Mouse (Mus musculus): ENCODE measurements around the gene Stab2. TPM values are rescaled to one million over a fixed set of nuclear protein-coding genes. Genes with fewer than 3 reads are reported as not detected.
A peak's percentile ranks its signal among the peaks of the same experiment; 100 is the strongest.

Stab2 gene
- polyA plus RNA-seq, 1 experiment from 2014 or later = 0.59 TPM

DNA sequence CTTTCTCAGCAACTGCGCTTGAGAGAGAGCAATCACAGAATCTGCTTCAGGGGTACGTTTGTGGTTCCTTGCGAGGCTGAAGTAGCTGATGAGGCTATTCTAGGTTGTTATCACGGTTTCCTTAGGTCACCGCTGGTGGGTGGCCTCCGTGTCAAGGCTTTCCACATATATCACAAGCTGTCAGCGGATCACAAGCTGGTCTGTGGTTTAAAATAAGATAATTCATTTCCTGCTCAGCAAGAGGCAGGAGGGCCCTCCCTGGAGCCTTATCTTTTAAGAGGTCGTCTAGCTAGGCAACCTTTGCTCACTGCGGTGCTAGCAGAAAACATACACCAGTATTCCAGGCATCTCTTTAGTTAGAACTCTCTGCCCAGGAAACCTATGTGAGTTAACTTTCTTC is 17.2 kb downstream of the Stab2 start:
- no peak for DNase-seq (ENCODE audit: low spot score)

- no peak for DNase-seq (ENCODE audit: low spot score)
These were observed 18.0 kb downstream of the Stab2 start for GRCm38 (mm10) chr10:86989838-86990237.

- no peak for DNase-seq (ENCODE audit: low spot score)
These were observed 31.7 kb downstream of the Stab2 start for GRCm38 (mm10) chr10:86976001-86976726.

GRCm38 (mm10) chr10:86973276-86973675 is 34.5 kb downstream of the Stab2 start:
- DNase-seq (ENCODE audit: low spot score) = no peak

GRCm38 (mm10) chr10:86972503-86972826 is 35.4 kb downstream of the Stab2 start:
- no peak for DNase-seq (ENCODE audit: low spot score)

- peak; percentile 27 for DNase-seq (ENCODE audit: low spot score)
These were observed 35.9 kb downstream of the Stab2 start for GRCm38 (mm10) chr10:86971680-86972502.

GRCm38 (mm10) chr10:86969346-86969745 is 38.5 kb downstream of the Stab2 start:
- DNase-seq (ENCODE audit: low spot score) = no peak

GRCm38 (mm10) chr10:86961542-86962466 is 46.0 kb downstream of the Stab2 start:
- DNase-seq (ENCODE audit: low spot score) = no peak

DNA sequence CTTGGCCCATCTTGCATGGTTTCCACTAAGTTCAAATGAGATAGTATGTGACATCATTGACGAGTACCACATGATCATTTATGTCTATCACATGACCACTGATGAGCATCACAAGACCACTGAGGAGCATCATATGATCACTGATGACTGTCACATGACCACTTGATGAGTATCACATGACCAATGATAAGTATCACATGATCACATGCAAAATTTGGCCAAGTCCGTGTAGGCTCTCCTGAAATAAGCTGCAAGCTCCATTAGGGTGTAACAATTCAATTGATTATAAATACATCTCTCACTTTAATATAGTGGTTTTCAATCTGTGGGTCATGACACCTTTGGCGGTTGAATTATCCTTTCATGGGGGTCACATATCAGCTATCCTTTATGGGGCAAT is 52.5 kb downstream of the Stab2 start:
- DNase-seq (ENCODE audit: low spot score) = no peak

GRCm38 (mm10) chr10:86952696-86953095 is 55.1 kb downstream of the Stab2 start:
- no peak for DNase-seq (ENCODE audit: low spot score)

DNA sequence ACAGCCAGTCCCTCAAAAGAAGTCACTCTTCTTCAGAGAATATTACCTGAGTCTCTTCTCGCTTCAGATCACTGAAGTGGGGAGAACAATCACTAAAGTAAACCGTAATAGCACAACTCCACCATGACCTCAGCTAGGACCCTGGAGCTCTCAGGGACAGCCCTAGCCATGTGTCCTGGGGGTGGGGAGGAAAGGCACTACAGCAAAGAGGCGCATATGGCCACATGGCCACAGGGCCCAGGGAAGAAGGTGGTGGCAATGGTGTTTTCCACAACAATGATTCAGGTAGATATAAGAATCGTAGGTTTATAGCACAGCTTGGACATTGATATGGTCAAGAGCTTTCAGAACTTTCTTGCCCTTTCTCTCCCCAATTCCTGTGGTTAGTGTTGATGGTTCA is 57.0 kb downstream of the Stab2 start:
- DNase-seq (ENCODE audit: low spot score) = no peak

DNA sequence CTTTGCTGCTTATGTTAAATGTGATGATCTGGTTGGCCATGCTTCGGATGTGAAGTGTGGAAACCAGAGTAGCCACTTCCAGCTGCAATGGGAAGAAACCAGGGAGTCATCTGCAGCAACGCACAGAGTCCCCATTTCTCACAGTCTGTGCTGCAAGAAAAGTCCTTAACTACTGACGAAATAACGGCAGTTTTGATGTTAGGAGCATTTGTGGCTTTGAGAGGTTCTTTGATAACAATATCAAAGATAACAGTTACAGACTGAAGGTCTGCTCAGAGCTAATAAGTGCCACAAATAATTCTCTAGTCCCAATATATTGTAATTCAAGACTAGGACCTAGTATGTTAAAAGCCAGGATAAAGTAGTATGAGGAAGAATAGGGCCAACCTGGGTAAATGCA is 57.9 kb downstream of the Stab2 start:
- no peak for DNase-seq (ENCODE audit: low spot score)

DNA sequence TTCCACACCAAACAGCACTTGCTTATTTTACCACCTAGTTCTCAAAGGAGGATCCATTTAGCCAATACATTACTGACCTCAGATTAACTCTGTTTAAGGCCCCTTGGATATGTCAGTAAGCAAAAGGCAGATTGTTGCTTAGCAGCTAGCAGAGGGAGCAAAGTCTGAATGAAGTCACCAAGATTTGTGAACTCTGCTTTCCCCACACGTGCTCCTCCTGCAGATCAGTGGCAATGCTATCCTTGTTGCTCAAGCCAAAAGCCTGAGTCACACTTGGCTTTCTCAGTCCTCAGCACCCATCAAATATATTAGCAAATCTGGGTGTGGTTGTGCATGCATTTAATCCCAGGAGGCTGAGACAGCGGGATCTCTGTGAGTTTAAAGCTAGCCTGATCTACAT is 60.3 kb downstream of the Stab2 start:
- no peak for DNase-seq (ENCODE audit: low spot score)

DNA sequence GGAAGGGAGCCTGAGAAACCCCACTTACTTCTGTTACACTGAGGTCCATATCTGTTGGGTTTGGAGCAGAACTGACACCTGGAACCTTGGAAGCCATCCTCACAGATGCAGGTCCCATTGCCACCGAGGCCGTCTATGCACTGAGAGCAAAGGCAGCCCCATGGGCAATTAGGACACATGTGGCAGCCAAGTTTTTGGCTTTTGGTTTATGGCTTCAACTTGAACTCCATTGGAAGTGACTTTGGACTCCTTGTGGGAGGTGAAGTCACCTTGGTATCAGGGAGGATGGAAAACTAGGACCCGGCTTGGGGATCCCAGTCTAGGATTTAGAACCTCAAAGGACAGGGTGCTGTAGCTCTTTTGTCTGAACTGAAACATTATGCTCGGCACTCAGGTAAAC is 67.2 kb downstream of the Stab2 start:
- DNase-seq (ENCODE audit: low spot score) = no peak

GRCm38 (mm10) chr10:86934376-86934775 is 73.4 kb downstream of the Stab2 start:
- no peak for DNase-seq (ENCODE audit: low spot score)

GRCm38 (mm10) chr10:86933906-86934305 is 73.9 kb downstream of the Stab2 start:
- no peak for DNase-seq (ENCODE audit: low spot score)

DNA sequence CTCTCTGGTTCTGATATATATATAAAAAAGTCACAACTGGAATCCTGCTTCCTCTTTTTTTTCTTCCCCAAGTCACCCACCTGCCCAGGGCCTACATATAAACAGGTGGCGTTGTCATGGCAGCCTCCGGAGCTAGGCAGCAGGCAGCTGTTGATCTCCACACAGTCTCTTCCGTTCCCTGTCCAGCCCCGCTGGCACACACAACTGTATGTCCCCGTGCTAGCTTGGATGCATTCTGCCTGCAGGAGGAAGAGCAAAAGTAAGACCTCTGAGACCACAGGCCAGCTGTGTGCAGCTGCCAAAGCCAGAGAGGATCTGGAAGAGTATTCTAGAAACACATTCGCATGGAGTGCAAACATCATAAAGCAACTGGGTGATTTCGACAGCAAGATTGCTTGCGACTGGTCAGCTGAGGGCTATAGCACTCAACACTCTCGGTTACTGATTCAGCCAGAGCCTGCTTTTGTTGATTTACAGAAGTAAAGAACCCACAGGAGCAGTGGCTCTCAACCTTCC is 74.6 kb downstream of the Stab2 start:
- DNase-seq (ENCODE audit: low spot score) = peak; percentile 7

DNA sequence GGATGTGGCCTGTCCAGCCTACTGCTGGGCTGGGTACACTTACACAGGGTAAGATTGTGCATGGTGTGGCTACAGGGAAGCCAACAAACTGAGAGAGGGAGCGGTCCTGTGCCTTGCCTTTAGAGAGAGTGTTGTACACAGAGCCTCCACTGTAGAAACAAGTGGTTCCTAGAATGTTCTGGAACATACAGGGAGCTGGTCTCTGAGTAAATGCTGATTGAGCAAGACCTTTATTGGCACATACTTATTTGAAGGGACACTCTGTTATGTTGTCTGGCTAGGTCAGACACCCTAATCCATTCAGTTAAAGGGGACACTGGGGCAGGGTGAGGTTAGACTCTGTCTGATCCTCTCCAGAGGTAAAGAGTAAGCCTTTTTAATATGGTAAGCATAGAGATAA is 84.2 kb downstream of the Stab2 start:
- DNase-seq (ENCODE audit: low spot score) = no peak

- DNase-seq (ENCODE audit: low spot score) = no peak
These were observed 92.2 kb downstream of the Stab2 start for GRCm38 (mm10) chr10:86915595-86915994.

GRCm38 (mm10) chr10:86908562-86908961 is 99.3 kb downstream of the Stab2 start:
- DNase-seq (ENCODE audit: low spot score) = no peak

- no peak for DNase-seq (ENCODE audit: low spot score)
These were observed 100.8 kb downstream of the Stab2 start for GRCm38 (mm10) chr10:86907043-86907442.

- DNase-seq (ENCODE audit: low spot score) = no peak
These were observed 112.3 kb downstream of the Stab2 start for GRCm38 (mm10) chr10:86895531-86895930.
